Mouse (Mus musculus) ovary, adult 18-20 months (tissue): ENCODE results near the gene Rab31.

Source experiments
- DNase-seq: peaks from one replicate; pipeline ENCODE4 v3.0.0; 2022; ENCODE audit warnings: low spot score, mixed read lengths

Gene Rab31

GRCm38 (mm10) chr17:65626301-65626700 is 146.3 kb downstream of the Rab31 start:
- DNase-seq: no peak

DNA sequence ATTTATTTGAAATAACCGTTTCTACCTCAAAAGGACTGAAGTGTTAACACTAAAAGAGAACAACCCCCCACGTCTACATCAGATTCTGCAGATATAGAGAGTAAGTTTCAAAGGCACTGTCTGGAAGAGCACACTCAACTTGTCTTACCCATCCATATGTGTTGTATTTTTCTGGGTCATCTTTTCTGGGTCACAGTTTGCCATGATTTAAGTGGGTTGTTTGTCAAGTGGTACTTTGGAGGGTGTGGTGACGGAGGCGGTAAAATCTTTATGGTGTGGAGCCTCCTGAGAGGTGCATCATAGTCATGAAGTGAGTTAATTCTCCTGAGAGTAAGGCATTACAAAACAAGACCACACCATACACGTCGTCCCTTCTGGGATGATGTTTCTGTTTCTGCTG is 147.0 kb downstream of the Rab31 start:
- DNase-seq: no peak

DNA sequence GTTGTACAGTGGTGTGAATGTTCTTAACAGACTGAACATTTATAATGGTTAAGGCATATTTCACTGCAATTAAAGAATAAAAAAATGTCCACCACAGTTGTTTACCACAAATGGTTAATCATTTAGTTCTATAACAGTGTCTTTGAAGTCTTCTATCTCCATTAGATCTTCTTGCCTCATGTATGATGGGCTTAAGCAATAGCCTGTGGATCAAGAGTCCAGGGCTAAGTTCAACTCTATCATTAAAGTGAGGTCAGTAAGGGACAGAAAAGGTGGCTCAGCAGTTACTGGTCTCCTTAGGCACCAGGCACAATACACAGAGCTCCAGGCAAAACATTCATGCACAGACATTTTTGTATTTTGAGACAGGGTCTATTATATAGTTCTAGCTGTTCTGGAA is 149.4 kb downstream of the Rab31 start:
- DNase-seq: no peak

DNA sequence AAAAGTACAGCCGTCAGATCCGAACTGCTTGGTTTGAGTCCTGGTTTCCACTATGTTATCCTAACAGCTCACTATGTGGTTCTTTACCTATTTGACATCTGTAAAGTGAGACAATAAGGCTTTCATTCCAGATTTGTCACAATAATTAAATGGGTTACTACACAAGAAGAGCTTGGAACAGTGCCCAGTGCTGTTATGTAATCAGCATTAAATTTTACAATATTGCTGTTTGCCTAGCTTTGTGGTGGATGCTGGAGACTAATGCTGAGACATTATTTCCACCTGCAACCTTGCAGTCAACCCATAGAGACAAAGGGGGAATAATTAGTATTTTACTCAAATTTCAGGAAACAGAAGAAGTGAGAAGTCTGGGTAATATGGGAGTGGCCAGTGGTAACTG is 154.1 kb downstream of the Rab31 start:
- DNase-seq: no peak

DNA sequence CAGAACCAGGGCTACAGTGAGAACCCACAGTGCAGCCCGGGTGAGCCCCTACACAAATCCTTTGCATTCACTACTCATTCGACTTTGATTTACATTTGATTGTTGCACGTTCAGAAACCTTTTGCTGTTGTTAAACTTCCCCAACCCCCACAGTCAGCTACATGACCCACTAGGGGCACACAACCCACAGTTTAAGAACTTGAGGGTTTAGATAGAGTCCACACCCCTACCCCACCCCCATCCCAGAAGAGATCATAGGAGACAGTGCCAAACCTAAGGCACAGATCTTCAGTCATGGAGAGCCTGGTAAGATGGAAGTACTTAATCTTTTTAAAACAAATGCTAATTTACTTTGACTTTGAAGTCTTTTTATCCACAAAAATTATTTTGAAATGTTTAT is 156.9 kb downstream of the Rab31 start:
- DNase-seq: no peak

DNA sequence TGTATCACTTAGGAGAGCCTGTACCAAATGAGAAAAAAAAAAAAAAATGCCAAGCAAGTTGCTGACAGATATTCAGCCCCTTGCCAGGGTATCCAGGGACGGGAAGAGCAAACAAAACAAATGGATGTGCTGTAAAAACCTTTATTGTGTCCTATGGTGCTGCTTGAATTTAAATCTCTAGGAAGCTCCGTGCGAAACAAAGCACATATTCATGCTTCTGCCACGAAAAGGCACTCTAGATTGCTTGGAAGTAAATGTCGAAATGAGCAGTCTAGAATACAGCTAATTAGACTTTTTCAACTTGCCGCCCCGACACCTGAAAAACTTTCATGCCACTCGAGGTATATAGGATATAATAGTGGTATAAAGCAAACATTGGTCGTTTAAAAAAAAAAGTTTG is 158.1 kb downstream of the Rab31 start:
- no peak for DNase-seq

DNA sequence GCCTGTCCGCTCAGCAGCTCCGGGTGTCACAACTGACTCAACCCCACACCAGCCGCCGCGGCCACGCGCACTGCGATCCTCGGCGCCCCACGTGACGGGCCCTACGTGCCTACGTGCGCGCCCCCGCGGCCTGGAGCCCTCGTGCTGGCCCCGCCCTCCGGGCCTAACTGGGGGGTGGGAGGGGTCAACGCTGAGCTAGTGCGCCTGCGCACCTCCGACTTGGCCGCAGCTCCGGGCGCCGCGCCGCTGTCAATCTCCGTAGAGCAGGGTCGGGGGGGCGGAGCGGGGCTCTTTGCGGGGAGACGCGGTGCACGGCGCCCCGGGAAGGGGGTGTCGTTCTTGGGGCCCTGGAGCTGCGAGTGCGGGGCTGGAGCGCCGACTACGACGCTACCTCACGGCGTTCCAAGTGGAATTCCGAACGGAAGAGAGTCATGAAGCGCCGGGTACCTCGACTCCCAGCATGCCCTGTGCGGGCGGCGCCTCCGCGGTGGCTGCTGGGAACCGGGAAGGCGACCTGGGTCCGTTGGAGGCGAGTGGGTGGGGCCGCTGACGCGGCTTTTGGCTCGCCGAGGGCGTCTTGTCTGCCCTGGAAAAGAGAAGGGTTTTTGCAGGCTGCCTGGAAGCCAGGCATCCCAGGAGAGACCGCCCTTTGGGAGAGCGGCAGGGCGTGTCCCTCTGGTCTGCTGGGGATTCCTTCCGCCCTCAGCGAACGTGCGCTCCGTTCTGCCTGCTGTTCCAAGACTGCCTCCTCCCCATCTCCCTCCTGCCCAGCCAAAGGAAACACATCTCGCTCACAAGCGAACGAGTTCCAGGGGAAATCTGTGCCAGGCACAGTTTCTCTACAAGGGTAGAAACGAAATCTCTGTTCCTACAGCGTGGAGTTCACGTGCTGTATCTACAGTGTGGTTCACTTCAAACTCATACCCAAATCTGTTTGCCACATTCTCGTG is 158.8 kb downstream of the Rab31 start, which contains the start of gene Vapa:
Gene Vapa (minus strand): TSS at position 93 of the 950 bp plus-strand sequence.
- peak; percentile 98 for DNase-seq

- DNase-seq: peak; percentile 29
Observed at GRCm38 (mm10) chr17:65613142-65613462, 159.4 kb downstream of the Rab31 start.

DNA sequence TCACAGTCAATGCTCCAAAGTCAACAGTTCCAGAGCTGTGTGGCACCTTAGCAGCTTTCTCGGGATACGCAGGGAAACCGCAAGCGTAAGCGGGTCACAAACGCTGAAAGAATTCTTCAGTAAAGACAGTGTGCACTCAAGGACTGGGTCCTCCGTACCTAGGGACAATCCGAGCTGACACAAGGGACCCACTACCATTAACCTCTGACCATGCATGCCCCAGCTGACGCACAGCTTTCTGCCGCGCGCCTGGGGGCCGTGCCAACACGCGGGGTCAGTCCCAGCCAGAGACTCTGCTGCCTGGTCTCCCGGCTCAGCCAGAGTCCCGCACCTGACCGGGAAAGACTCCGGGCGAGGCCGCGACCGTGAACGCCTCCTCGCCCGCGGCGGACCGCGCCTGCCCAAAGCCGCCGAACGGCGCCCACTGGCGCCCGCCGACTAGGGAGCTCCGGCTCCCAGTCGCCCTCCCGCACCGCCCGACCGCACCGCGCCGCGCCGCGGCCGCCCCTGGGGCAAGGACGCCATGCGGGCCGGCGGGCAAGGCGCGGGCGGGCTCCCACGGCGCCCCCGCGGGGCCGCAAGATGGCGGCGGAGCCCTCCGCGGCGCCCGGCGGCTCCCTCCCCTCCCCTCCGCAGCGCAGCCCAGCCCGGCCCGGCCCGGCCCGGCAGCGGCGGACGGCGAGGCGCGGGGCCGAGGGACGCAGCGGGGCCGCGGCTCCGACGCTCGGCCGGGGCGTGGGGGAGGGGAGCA is 160.0 kb downstream of the Rab31 start:
- DNase-seq: no peak

GRCm38 (mm10) chr17:65611721-65612120 is 160.8 kb downstream of the Rab31 start:
- no peak for DNase-seq

DNA sequence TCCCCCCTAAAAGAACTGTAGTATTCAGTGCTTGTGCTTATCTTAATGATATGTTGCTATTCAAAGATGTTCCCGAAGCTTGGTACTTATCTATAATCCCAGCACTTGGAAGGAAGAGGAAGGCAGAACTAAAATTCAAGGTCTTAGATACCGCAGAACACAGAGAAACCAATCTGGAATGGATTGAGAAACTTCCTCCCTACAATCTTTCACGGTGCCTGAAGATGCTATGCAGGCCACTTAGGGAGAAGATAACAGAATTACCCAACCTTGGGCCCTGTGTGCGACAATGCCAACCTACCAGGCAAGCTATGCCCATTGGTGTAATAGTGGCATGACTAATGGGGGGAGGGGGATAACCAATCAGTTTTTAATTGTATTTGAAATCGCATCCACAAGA is 163.8 kb downstream of the Rab31 start:
- no peak for DNase-seq

- no peak for DNase-seq
Observed at GRCm38 (mm10) chr17:65608312-65608687, 164.3 kb downstream of the Rab31 start.

GRCm38 (mm10) chr17:65607574-65608311 is 164.8 kb downstream of the Rab31 start:
- no peak for DNase-seq

DNA sequence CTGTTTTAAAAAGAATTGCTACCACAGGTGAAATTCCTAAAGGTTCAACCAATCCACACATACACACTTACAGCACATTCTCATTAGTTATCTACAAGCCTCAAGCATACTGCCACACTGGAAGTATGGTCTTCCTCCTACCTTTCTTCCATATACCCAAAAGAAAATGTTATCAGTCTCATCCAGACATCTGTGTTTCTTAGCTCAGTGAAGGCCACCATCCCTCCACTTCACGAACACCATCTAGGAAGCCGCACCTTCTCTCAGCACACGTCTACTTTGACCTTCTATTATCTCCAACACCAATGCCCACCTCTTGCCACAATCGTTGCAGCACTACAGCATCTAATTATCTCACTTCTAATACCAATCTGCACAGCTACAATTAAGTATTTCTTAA is 166.5 kb downstream of the Rab31 start:
- no peak for DNase-seq

GRCm38 (mm10) chr17:65604892-65605291 is 167.7 kb downstream of the Rab31 start:
- no peak for DNase-seq

GRCm38 (mm10) chr17:65604315-65604714 is 168.2 kb downstream of the Rab31 start:
- DNase-seq: no peak
